ENCODE assay signal across 8 mouse cellular contexts in the genomic region with DNA sequence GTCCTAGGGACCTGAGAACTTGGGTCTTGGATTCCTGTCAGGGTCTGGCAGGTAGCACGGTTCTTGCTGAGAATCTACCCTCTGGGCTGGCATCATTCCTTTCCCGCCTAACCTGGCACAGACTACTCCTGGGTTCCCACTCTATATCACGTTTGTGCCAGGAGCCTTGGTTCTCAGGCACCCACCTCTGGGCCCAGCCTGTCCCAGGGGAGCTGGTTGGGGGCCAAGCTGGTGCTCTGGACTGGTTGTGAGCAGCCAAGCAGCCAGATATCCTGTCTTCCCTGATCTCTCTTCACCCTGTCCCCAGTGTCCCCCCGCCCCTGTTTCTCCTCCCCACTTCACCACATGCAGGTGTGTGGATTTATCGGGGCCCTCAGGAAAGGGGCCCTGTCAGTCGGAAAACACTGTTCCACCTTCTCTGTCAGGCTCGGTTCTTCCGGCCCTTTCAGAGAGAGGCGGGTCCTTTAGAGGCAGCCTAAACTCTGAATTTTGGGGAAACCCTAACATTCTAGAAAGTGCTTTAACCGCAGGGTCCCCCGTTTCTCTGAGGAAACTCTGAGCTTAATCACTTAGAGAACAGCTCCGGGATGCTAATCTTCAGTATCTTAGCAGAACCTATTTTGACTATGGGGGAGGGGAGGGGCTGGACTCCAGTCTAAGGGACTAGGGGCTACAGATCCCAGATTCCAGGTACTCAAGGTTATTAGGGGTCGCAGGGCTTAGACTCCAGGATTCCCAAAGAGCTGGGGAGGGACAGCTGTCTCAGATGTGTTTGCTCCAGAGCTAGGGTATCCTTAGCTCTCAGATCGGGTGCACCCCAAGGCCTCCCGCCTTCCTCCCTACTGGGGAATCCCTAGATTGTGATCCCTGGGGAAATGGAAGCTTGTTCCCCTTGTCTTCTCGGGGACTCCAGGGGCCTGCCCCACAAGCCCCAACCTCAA. TPM values are rescaled to one million over a fixed set of nuclear protein-coding genes. Genes with fewer than 3 reads are reported as not detected.
DNase-seq lines count a peak whose midpoint lies in the region; ATAC-seq and TF ChIP-seq lines count a peak whose summit lies in the region.

No protein-coding gene starts in this region.

- H3K4me3 ChIP-seq in heart, embryonic 12.5 days: peak overlapping the region; percentile 71
- H3K4me3 ChIP-seq in bone marrow macrophage, adult 2 months (ENCODE audit: insufficient read depth, low read length): peak overlapping the region; percentile 35
- H3K4me3 ChIP-seq in hindbrain, embryonic 14.5 days (replicated peaks; ENCODE audit: low read length): peak overlapping the region; percentile 35
- peak overlapping the region; percentile 41 for H3K4me3 ChIP-seq in midbrain, embryonic 16.5 days (ENCODE audit: low read depth, low read length)

- DNase-seq in heart, adult 8-10 months (ENCODE audit: low spot score): no peak
- no peak for DNase-seq in hindbrain, embryonic 14.5 days (ENCODE audit: low spot score)
- DNase-seq in right cerebral cortex, postnatal 10 days (ENCODE audit: low spot score in 2 of 2): no peak
- no peak for DNase-seq in kidney, adult 9 months
- no peak for DNase-seq in spleen, postnatal 36 days (ENCODE audit: low spot score in 2 of 2)

- H3K27ac ChIP-seq in heart, embryonic 12.5 days (ENCODE audit: poor library complexity, severe bottlenecking): peak overlapping the region; percentile 62
- no peak overlapping the region for H3K27ac ChIP-seq in bone marrow macrophage, adult 2 months (ENCODE audit: insufficient read depth, low read depth, low read length)
- no peak overlapping the region for H3K27ac ChIP-seq in hindbrain, embryonic 14.5 days
- no peak overlapping the region for H3K27ac ChIP-seq in midbrain, embryonic 16.5 days (ENCODE audit: low read length)

- no peaks in the 10 kb centered on the region for H3K27me3 ChIP-seq in heart, embryonic 12.5 days (replicated peaks)
- peaks cover 38% of the 10 kb centered on the region for H3K27me3 ChIP-seq in hindbrain, embryonic 14.5 days (ENCODE audit: control insufficient read depth, insufficient read depth, low read length)
- peaks cover 24% of the 10 kb centered on the region for H3K27me3 ChIP-seq in midbrain, embryonic 16.5 days (ENCODE audit: control insufficient read depth, insufficient read depth, low read depth, low read length)

- peaks cover 31% of the 10 kb centered on the region for H3K4me1 ChIP-seq in heart, embryonic 12.5 days (replicated peaks)
- peaks cover 7% of the 10 kb centered on the region; the same call in 1 of the 2 replicates for H3K4me1 ChIP-seq in bone marrow macrophage, adult 2 months (ENCODE audit: control insufficient read depth, insufficient read depth, low read length)
- peaks cover 6% of the 10 kb centered on the region for H3K4me1 ChIP-seq in hindbrain, embryonic 14.5 days (replicated peaks; ENCODE audit: control insufficient read depth, insufficient read depth, low read length)
- peaks cover 11% of the 10 kb centered on the region for H3K4me1 ChIP-seq in midbrain, embryonic 16.5 days (ENCODE audit: control insufficient read depth, insufficient read depth, low read length)

- H3K4me2 ChIP-seq in heart, embryonic 12.5 days: peak overlapping the region; percentile 85
- peak overlapping the region; percentile 68 for H3K4me2 ChIP-seq in hindbrain, embryonic 14.5 days (replicated peaks)
- H3K4me2 ChIP-seq in midbrain, embryonic 16.5 days (ENCODE audit: low read length): peak overlapping the region; percentile 74

- 8% methylated on average over 16 of the region's 16 CpGs for WGBS in heart, embryonic 12.5 days
- WGBS in hindbrain, embryonic 14.5 days: 11% methylated on average over 16 of the region's 16 CpGs
- WGBS in midbrain, embryonic 16.5 days: 14% methylated on average over 16 of the region's 16 CpGs

- ATAC-seq in heart, embryonic 12.5 days (ENCODE audit: insufficient number of reproducible peaks, low FRiP score): no peak; the same call in 1 of the 2 replicates
- no peak for ATAC-seq in hindbrain, embryonic 14.5 days (ENCODE audit: low FRiP score)
- ATAC-seq in midbrain, embryonic 16.5 days: 0 out of 2 replicates have a peak, but pooled peaks have one; percentile 2

- H3K9ac ChIP-seq in heart, embryonic 12.5 days: peak overlapping the region; percentile 83
- peak overlapping the region; percentile 59 for H3K9ac ChIP-seq in hindbrain, embryonic 14.5 days
- peak overlapping the region; percentile 61 for H3K9ac ChIP-seq in midbrain, embryonic 16.5 days (ENCODE audit: low read depth, low read length)

- TF ChIP-seq CTCF in bone marrow macrophage, adult 2 months (IDR thresholded peaks at IDR 0.05; ENCODE audit: low read depth, low read length): no peak

- H3K9me3 ChIP-seq in heart, embryonic 12.5 days (replicated peaks): no peaks in the 10 kb centered on the region
- H3K9me3 ChIP-seq in hindbrain, embryonic 14.5 days (ENCODE audit: control insufficient read depth, low read length): no peaks in the 10 kb centered on the region
- H3K9me3 ChIP-seq in midbrain, embryonic 16.5 days (replicated peaks; ENCODE audit: control insufficient read depth, low read length, poor library complexity, severe bottlenecking): no peaks in the 10 kb centered on the region

- peaks cover 27% of the 10 kb centered on the region for H3K36me3 ChIP-seq in heart, embryonic 12.5 days
- no peaks in the 10 kb centered on the region for H3K36me3 ChIP-seq in hindbrain, embryonic 14.5 days (replicated peaks; ENCODE audit: control insufficient read depth, insufficient read depth)
- no peaks in the 10 kb centered on the region for H3K36me3 ChIP-seq in midbrain, embryonic 16.5 days (ENCODE audit: control insufficient read depth, insufficient read depth, low read length)

- no peak for TF ChIP-seq POLR2A in bone marrow macrophage, adult 2 months (IDR thresholded peaks at IDR 0.05; ENCODE audit: borderline replicate concordance, low read depth, low read length)

RNA-seq across cellular contexts. Expression of gene Bcam, which starts 1.1 kb away (rescaled TPM):
- polyA plus RNA-seq in heart, embryonic 12.5 days (2016; fragmentation: Nextera tagmentation; extraction: Ambion mirVana): 232 and 245 TPM in 2 replicates
- 100 to 1,000 TPM; 185 to 199 (median 197) TPM for total RNA-seq in heart, adult 8-10 months (2022)
- 0.52 and 2.6 TPM in 2 replicates for polyA plus RNA-seq in bone marrow macrophage, adult 2 months (2012; ENCODE audit: insufficient read depth, insufficient read length, missing spikeins)
- polyA plus RNA-seq in hindbrain, embryonic 14.5 days (2014; fragmentation: Nextera tagmentation; extraction: Ambion mirVana): 17.5 and 18.8 TPM in 2 replicates
- 10.5 and 14.0 TPM in 2 replicates for polyA plus RNA-seq in midbrain, embryonic 16.5 days (2015; fragmentation: Nextera tagmentation; extraction: Ambion mirVana)

RNA-seq across cellular contexts. Expression of gene Nectin2, which starts 19.4 kb away (rescaled TPM):
- polyA plus RNA-seq in heart, embryonic 12.5 days (2016; fragmentation: Nextera tagmentation; extraction: Ambion mirVana): 99.1 and 101 TPM in 2 replicates
- total RNA-seq in heart, adult 8-10 months (2022): 10 to 100 TPM; 24.8 to 37.3 (median 34.9) TPM
- polyA plus RNA-seq in bone marrow macrophage, adult 2 months (2012; ENCODE audit: insufficient read depth, insufficient read length, missing spikeins): 12.7 and 12.9 TPM in 2 replicates
- 46.7 and 49.5 TPM in 2 replicates for polyA plus RNA-seq in hindbrain, embryonic 14.5 days (2014; fragmentation: Nextera tagmentation; extraction: Ambion mirVana)
- 55.3 and 56.7 TPM in 2 replicates for polyA plus RNA-seq in midbrain, embryonic 16.5 days (2015; fragmentation: Nextera tagmentation; extraction: Ambion mirVana)

RNA-seq across cellular contexts. Expression of gene Cblc, which starts 26.9 kb away (rescaled TPM):
- 0.27 TPM in 1 of 2 replicates, not detected in the other for polyA plus RNA-seq in heart, embryonic 12.5 days (2016; fragmentation: Nextera tagmentation; extraction: Ambion mirVana)
- total RNA-seq in heart, adult 8-10 months (2022): under 1 TPM in 2 of 4 experiments, not detected in 2; 0.37 to 0.76 TPM
- not detected in 2 replicates for polyA plus RNA-seq in bone marrow macrophage, adult 2 months (2012; ENCODE audit: insufficient read depth, insufficient read length, missing spikeins)
- polyA plus RNA-seq in hindbrain, embryonic 14.5 days (2014; fragmentation: Nextera tagmentation; extraction: Ambion mirVana): not detected in 2 replicates
- 0.44 and 0.49 TPM in 2 replicates for polyA plus RNA-seq in midbrain, embryonic 16.5 days (2015; fragmentation: Nextera tagmentation; extraction: Ambion mirVana)

RNA-seq across cellular contexts. Expression of gene Bcl3, which starts 52.9 kb away (rescaled TPM):
- polyA plus RNA-seq in heart, embryonic 12.5 days (2016; fragmentation: Nextera tagmentation; extraction: Ambion mirVana): 1.4 and 1.7 TPM in 2 replicates
- 1 to 10 TPM; 2.1 to 4.4 (median 3.5) TPM for total RNA-seq in heart, adult 8-10 months (2022)
- polyA plus RNA-seq in bone marrow macrophage, adult 2 months (2012; ENCODE audit: insufficient read depth, insufficient read length, missing spikeins): 60.7 and 72.2 TPM in 2 replicates
- polyA plus RNA-seq in hindbrain, embryonic 14.5 days (2014; fragmentation: Nextera tagmentation; extraction: Ambion mirVana): 0.58 and 0.97 TPM in 2 replicates
- 0.65 and 1.0 TPM in 2 replicates for polyA plus RNA-seq in midbrain, embryonic 16.5 days (2015; fragmentation: Nextera tagmentation; extraction: Ambion mirVana)

RNA-seq across cellular contexts. Expression of gene Tomm40, which starts 54.5 kb away (rescaled TPM):
- 160 and 166 TPM in 2 replicates for polyA plus RNA-seq in heart, embryonic 12.5 days (2016; fragmentation: Nextera tagmentation; extraction: Ambion mirVana)
- total RNA-seq in heart, adult 8-10 months (2022): 100 to 1,000 TPM in 1 of 4 experiments, 10 to 100 TPM in 3; 94.0 to 101 (median 99.2) TPM
- polyA plus RNA-seq in bone marrow macrophage, adult 2 months (2012; ENCODE audit: insufficient read depth, insufficient read length, missing spikeins): 23.8 and 25.2 TPM in 2 replicates
- 119 and 128 TPM in 2 replicates for polyA plus RNA-seq in hindbrain, embryonic 14.5 days (2014; fragmentation: Nextera tagmentation; extraction: Ambion mirVana)
- polyA plus RNA-seq in midbrain, embryonic 16.5 days (2015; fragmentation: Nextera tagmentation; extraction: Ambion mirVana): 113 and 118 TPM in 2 replicates

Comparison
In these comparisons a context has a peak if more than half of its experiments do, and no peak if none do; other contexts are left out.
1. RNA of gene Bcam, which starts 1.1 kb away (polyA plus RNA-seq): 232 to 245 TPM in heart, embryonic 12.5 days; 17.5 to 18.8 TPM in hindbrain, embryonic 14.5 days, 10.5 to 14.0 TPM in midbrain, embryonic 16.5 days and 0.52 to 2.6 TPM in bone marrow macrophage, adult 2 months; every median in the first group is over 10 times any median in the second.
2. Peak in every context shown above with its lines, with median percentiles within 50 percentile points of each other: H3K4me2 ChIP-seq, H3K4me3 ChIP-seq and H3K9ac ChIP-seq.